Mouse (Mus musculus): ENCODE data around the gene Rchy1. TPM values are rescaled to one million over a fixed set of nuclear protein-coding genes. Genes with fewer than 3 reads are reported as not detected.
"Not testable (repeated sequence)": the region's sequence is repeated elsewhere in the genome, so short reads cannot be mapped to it uniquely, and the experiment has no call there.

Gene Rchy1
- total and polyA plus RNA-seq, 3 experiments, result 28.2 to 34.1 (median 32.4) TPM

DNA sequence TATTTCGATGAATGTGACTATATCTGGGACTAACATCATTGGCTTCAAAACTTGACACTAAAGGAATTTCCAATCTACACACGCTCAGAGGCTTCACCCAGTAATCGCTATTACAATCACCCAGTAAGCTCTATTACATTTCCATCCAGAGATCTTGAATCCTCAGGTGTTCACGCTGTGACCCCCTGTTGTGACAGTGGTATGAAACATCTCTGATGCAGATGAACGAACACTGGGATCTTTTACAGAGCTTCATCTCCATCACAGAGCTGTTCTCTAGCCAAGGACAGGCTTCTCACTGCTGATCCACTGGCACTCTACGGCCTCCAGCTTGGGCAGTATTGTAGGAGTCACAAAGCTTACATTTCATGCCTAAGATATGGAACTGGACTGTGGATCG, 13.4 kb downstream of the Rchy1 start:
- Histone ChIP-seq H3K36me3 (replicated peaks in 1 of 2; ENCODE audit: control insufficient read depth in 1 of 2, insufficient read depth in 1 of 2, low read length in 1 of 2) (peaks cover 49 to 77% of the 10 kb centered on the region in 2 experiments), H3K4me1 (ENCODE audit: control insufficient read depth in 1 of 2, insufficient read depth in 2 of 2) (no peaks in the 10 kb centered on the region), H3K9ac (ENCODE audit: insufficient read depth, low read depth) (no peak overlapping the region), H3K27me3 (replicated peaks) (no peaks in the 10 kb centered on the region), H3K27ac (ENCODE audit: insufficient read depth, low read depth) (no peak overlapping the region), H3K4me3 (replicated peaks in 1 of 3; ENCODE audit: low read depth in 2 of 3, low read length in 2 of 3, poor library complexity in 1 of 3) (no peak overlapping the region), H3K9me3 (replicated peaks; ENCODE audit: low read length) (no peaks in the 10 kb centered on the region), H3K4me2 (ENCODE audit: insufficient read depth, low read depth, poor library complexity, severe bottlenecking) (no peak overlapping the region), H3K79me2 (replicated peaks; ENCODE audit: control insufficient read depth, extremely low read depth, insufficient read depth, poor library complexity, severe bottlenecking) (no peaks in the 10 kb centered on the region)
- dilution Hi-C loops (cut with MboI; ENCODE audit: extremely low pct_ligation_motif_present, extremely low pct_unique_long_range_greater_than_20kb, low sequenced_read_pairs) (no loop called here), in situ Hi-C loops (cut with MboI; ENCODE audit: low pct_ligation_motif_present, low pct_unique_long_range_greater_than_20kb, low sequenced_read_pairs) (no loop called here)
- no peak for DNase-seq (ENCODE audit: extremely low read depth)
- TF ChIP-seq MEF2A (IDR thresholded peaks at IDR 0.05; ENCODE audit: borderline replicate concordance, low read depth, low read length) (no peak), MYC (IDR thresholded peaks at IDR 0.05; ENCODE audit: low read depth, low read length) (no peak), HCFC1 (IDR thresholded peaks at IDR 0.05; ENCODE audit: low read depth, low read length) (no peak), NELFE (IDR thresholded peaks at IDR 0.05; ENCODE audit: low read depth, low read length) (no peak), RCOR1 (conservative IDR thresholded peaks at IDR 0.05; ENCODE audit: low read depth, low read length) (no peak), POLR2A (IDR thresholded peaks at IDR 0.05; ENCODE audit: low read depth, low read length) (no peak), ZC3H11A (IDR thresholded peaks at IDR 0.05; ENCODE audit: low read depth, low read length) (no peak), MAFK (IDR thresholded peaks at IDR 0.05; ENCODE audit: insufficient replicate concordance, low read length) (no peak), USF2 (conservative IDR thresholded peaks at IDR 0.05; ENCODE audit: low read depth, low read length) (no peak), EP300 (IDR thresholded peaks at IDR 0.05; ENCODE audit: low read length) (no peak), CHD1 (IDR thresholded peaks at IDR 0.05; ENCODE audit: low read depth, low read length) (no peak)

DNA sequence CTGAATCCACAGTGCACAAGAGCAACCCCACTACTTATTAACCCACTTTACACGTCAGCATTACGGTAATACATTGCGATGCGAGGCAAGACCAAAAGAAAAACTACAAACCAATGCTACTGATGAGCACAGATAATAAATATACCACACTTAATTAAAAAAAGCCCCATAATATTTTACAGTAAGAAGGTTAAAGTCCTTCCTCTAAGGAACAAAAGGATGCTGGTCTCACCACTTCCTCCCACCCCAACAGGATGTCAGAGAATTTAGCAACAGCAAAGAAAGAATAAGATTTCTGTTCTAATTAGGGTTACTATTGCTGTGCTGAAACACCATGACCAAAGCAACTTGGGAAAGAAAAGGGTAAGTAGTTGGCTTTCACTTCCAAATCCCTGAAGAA, 15.9 kb downstream of the Rchy1 start:
- H3K4me2 ChIP-seq (ENCODE audit: insufficient read depth, low read depth, poor library complexity, severe bottlenecking), result no peak overlapping the region
- no peak overlapping the region for H3K9ac ChIP-seq (ENCODE audit: insufficient read depth, low read depth)
- TF ChIP-seq USF1 (IDR thresholded peaks at IDR 0.05; ENCODE audit: low read depth, low read length) (no peak), MAFK (IDR thresholded peaks at IDR 0.05; ENCODE audit: insufficient replicate concordance, low read length) (no peak), MAZ (IDR thresholded peaks at IDR 0.05; ENCODE audit: low read depth, low read length) (no peak), ZC3H11A (IDR thresholded peaks at IDR 0.05; ENCODE audit: low read depth, low read length) (no peak), SMC3 (IDR thresholded peaks at IDR 0.05; ENCODE audit: low read depth, low read length) (no peak), CHD2 (IDR thresholded peaks at IDR 0.05; ENCODE audit: low read length) (no peak), ZNF384 (IDR thresholded peaks at IDR 0.05; ENCODE audit: low read depth, low read length) (no peak), BHLHE40 (IDR thresholded peaks at IDR 0.05; ENCODE audit: low read depth, low read length) (no peak), ETS1 (conservative IDR thresholded peaks at IDR 0.05; ENCODE audit: low read depth, low read length) (no peak), UBTF (IDR thresholded peaks at IDR 0.05; ENCODE audit: low read depth, low read length) (no peak), MXI1 (IDR thresholded peaks at IDR 0.05; ENCODE audit: low read depth, low read length) (no peak), TCF12 (IDR thresholded peaks at IDR 0.05; ENCODE audit: low read depth, low read length) (no peak), USF2 (conservative IDR thresholded peaks at IDR 0.05; ENCODE audit: low read depth, low read length) (no peak), MEF2A (IDR thresholded peaks at IDR 0.05; ENCODE audit: borderline replicate concordance, low read depth, low read length) (no peak), RAD21 (IDR thresholded peaks at IDR 0.05; ENCODE audit: low read depth, low read length) (no peak)
- no peaks in the 10 kb centered on the region for H3K27me3 ChIP-seq (replicated peaks)
- H3K36me3 ChIP-seq (replicated peaks in 1 of 2; ENCODE audit: control insufficient read depth in 1 of 2, insufficient read depth in 1 of 2, low read length in 1 of 2), result peaks cover 38 to 65% of the 10 kb centered on the region in 2 experiments
- H3K4me1 ChIP-seq (ENCODE audit: control insufficient read depth in 1 of 2, insufficient read depth in 2 of 2), result no peaks in the 10 kb centered on the region
- dilution Hi-C loops (cut with MboI; ENCODE audit: extremely low pct_ligation_motif_present, extremely low pct_unique_long_range_greater_than_20kb, low sequenced_read_pairs) (no loop called here), in situ Hi-C loops (cut with MboI; ENCODE audit: low pct_ligation_motif_present, low pct_unique_long_range_greater_than_20kb, low sequenced_read_pairs) (no loop called here)
- DNase-seq (ENCODE audit: extremely low read depth), result no peak
- no peaks in the 10 kb centered on the region for H3K79me2 ChIP-seq (replicated peaks; ENCODE audit: control insufficient read depth, extremely low read depth, insufficient read depth, poor library complexity, severe bottlenecking)
- no peak overlapping the region for H3K4me3 ChIP-seq (replicated peaks in 1 of 3; ENCODE audit: low read depth in 2 of 3, low read length in 2 of 3, poor library complexity in 1 of 3)
- no peaks in the 10 kb centered on the region for H3K9me3 ChIP-seq (replicated peaks; ENCODE audit: low read length)
- H3K27ac ChIP-seq (ENCODE audit: insufficient read depth, low read depth), result no peak overlapping the region

GRCm38 (mm10) chr5:91945609-91946008, 17.3 kb downstream of the Rchy1 start:
- H3K79me2 ChIP-seq (replicated peaks; ENCODE audit: control insufficient read depth, extremely low read depth, insufficient read depth, poor library complexity, severe bottlenecking); H3K27ac ChIP-seq (ENCODE audit: insufficient read depth, low read depth); H3K4me1 ChIP-seq (ENCODE audit: control insufficient read depth in 1 of 2, insufficient read depth in 2 of 2); H3K27me3 ChIP-seq (replicated peaks); in situ Hi-C loops (cut with MboI; ENCODE audit: low pct_ligation_motif_present, low pct_unique_long_range_greater_than_20kb, low sequenced_read_pairs); H3K4me2 ChIP-seq (ENCODE audit: insufficient read depth, low read depth, poor library complexity, severe bottlenecking); H3K9me3 ChIP-seq (replicated peaks; ENCODE audit: low read length); H3K4me3 ChIP-seq (replicated peaks in 1 of 3; ENCODE audit: low read depth in 2 of 3, low read length in 2 of 3, poor library complexity in 1 of 3); DNase-seq (ENCODE audit: extremely low read depth); dilution Hi-C loops (cut with MboI; ENCODE audit: extremely low pct_ligation_motif_present, extremely low pct_unique_long_range_greater_than_20kb, low sequenced_read_pairs); H3K9ac ChIP-seq (ENCODE audit: insufficient read depth, low read depth): not testable (repeated sequence)
- peaks cover 33 to 52% of the 10 kb centered on the region in 2 experiments for H3K36me3 ChIP-seq (replicated peaks in 1 of 2; ENCODE audit: control insufficient read depth in 1 of 2, insufficient read depth in 1 of 2, low read length in 1 of 2)
